Mouse (Mus musculus) thymus, adult 2 months (tissue): ENCODE data around the gene Mfap2.

ENCODE experiments used
- CTCF ChIP-seq: fragments of 200-500 bp; IDR thresholded peaks from 2 replicates; pipeline ENCODE4 v1.5.1; 2012; ENCODE audit warnings: mild to moderate bottlenecking, control low read depth, low read length, moderate library complexity, borderline replicate concordance; ENCODE audit not compliant: control insufficient read depth, poor library complexity, insufficient read depth; ENCODE audit errors: extremely low read depth
- POLR2A ChIP-seq: fragments of 200-500 bp; IDR thresholded peaks from 2 replicates; pipeline ENCODE4 v1.6.1; 2012; ENCODE audit warnings: mild to moderate bottlenecking, low read length, control low read depth, moderate library complexity; ENCODE audit not compliant: control insufficient read depth, poor library complexity, insufficient read depth; ENCODE audit errors: extremely low read depth

- TF ChIP-seq CTCF, result no peak
- no peak for TF ChIP-seq POLR2A
Observed at GRCm38 (mm10) chr4:141064104-141064659, 54.0 kb downstream of the Mfap2 start.
